Mouse (Mus musculus): ENCODE results near the gene Rgl2. TPM values are rescaled to one million over a fixed set of nuclear protein-coding genes. Genes with fewer than 3 reads are reported as not detected.

Rgl2 gene
- polyA plus RNA-seq, 1 experiment from 2014 or later, result 39.8 TPM

- ATAC-seq (ENCODE audit: insufficient number of reproducible peaks, insufficient read depth, low FRiP score, low read depth), result no peak
- Histone ChIP-seq H3K36me3 (ENCODE audit: control insufficient read depth, insufficient read depth, low read length) (0 out of 2 replicates have a peak, but pooled peaks cover 3% of the 10 kb centered on the region), H3K4me3 (ENCODE audit: low read depth, low read length) (no peak overlapping the region), H3K27me3 (ENCODE audit: control insufficient read depth, insufficient read depth, low read length) (no peaks in the 10 kb centered on the region), H3K4me1 (ENCODE audit: control insufficient read depth, insufficient read depth, low read length) (peaks cover 11% of the 10 kb centered on the region), H3K9ac (replicated peaks; ENCODE audit: low read depth, low read length) (no peak overlapping the region), H3K27ac (ENCODE audit: low read length) (no peak overlapping the region), H3K9me3 (ENCODE audit: control insufficient read depth, low read depth, low read length) (no peaks in the 10 kb centered on the region), H3K4me2 (replicated peaks; ENCODE audit: low read depth, low read length) (no peak overlapping the region)
- 79% methylated on average over 17 of the region's 17 CpGs for WGBS
Observed at GRCm38 (mm10) chr17:33926207-33926932, 3.0 kb upstream of the Rgl2 start.

- peak overlapping the region; percentile 77 for H3K9ac ChIP-seq (replicated peaks; ENCODE audit: low read depth, low read length)
- 61% methylated on average over 21 of the region's 21 CpGs for WGBS
- no peak for ATAC-seq (ENCODE audit: insufficient number of reproducible peaks, insufficient read depth, low FRiP score, low read depth)
- no peaks in the 10 kb centered on the region for H3K9me3 ChIP-seq (ENCODE audit: control insufficient read depth, low read depth, low read length)
- H3K4me1 ChIP-seq (ENCODE audit: control insufficient read depth, insufficient read depth, low read length), result peaks cover 12% of the 10 kb centered on the region
- peaks cover 4% of the 10 kb centered on the region for H3K36me3 ChIP-seq (ENCODE audit: control insufficient read depth, insufficient read depth, low read length)
- no peaks in the 10 kb centered on the region for H3K27me3 ChIP-seq (ENCODE audit: control insufficient read depth, insufficient read depth, low read length)
- no peak overlapping the region for H3K27ac ChIP-seq (ENCODE audit: low read length)
- peak overlapping the region; percentile 94 for H3K4me3 ChIP-seq (ENCODE audit: low read depth, low read length)
- H3K4me2 ChIP-seq (replicated peaks; ENCODE audit: low read depth, low read length), result peak overlapping the region; percentile 98
Observed at GRCm38 (mm10) chr17:33928251-33928947, 944 bp upstream of the Rgl2 start.

GRCm38 (mm10) chr17:33930280-33931158 is 1.2 kb downstream of the Rgl2 start:
- Histone ChIP-seq H3K4me1 (ENCODE audit: control insufficient read depth, insufficient read depth, low read length) (peaks cover 12% of the 10 kb centered on the region), H3K36me3 (ENCODE audit: control insufficient read depth, insufficient read depth, low read length) (peaks cover 7% of the 10 kb centered on the region), H3K9me3 (ENCODE audit: control insufficient read depth, low read depth, low read length) (no peaks in the 10 kb centered on the region), H3K27ac (ENCODE audit: low read length) (peak overlapping the region; percentile 95), H3K27me3 (ENCODE audit: control insufficient read depth, insufficient read depth, low read length) (no peaks in the 10 kb centered on the region), H3K4me2 (replicated peaks; ENCODE audit: low read depth, low read length) (peak overlapping the region; percentile 98), H3K4me3 (ENCODE audit: low read depth, low read length) (peak overlapping the region; percentile 94), H3K9ac (replicated peaks; ENCODE audit: low read depth, low read length) (peak overlapping the region; percentile 87)
- 0 out of 2 replicates have a peak, but pooled peaks have one; percentile 14 for ATAC-seq (ENCODE audit: insufficient number of reproducible peaks, insufficient read depth, low FRiP score, low read depth)
- WGBS, result 1% methylated on average over 44 of the region's 45 CpGs

GRCm38 (mm10) chr17:33931159-33931866 is 2.0 kb downstream of the Rgl2 start:
- H3K9me3 ChIP-seq (ENCODE audit: control insufficient read depth, low read depth, low read length), result no peaks in the 10 kb centered on the region
- H3K4me1 ChIP-seq (ENCODE audit: control insufficient read depth, insufficient read depth, low read length), result peaks cover 12% of the 10 kb centered on the region
- no peaks in the 10 kb centered on the region for H3K27me3 ChIP-seq (ENCODE audit: control insufficient read depth, insufficient read depth, low read length)
- WGBS, result 30% methylated on average over 18 of the region's 18 CpGs
- ATAC-seq (ENCODE audit: insufficient number of reproducible peaks, insufficient read depth, low FRiP score, low read depth), result no peak
- H3K4me3 ChIP-seq (ENCODE audit: low read depth, low read length), result peak overlapping the region; percentile 94
- H3K36me3 ChIP-seq (ENCODE audit: control insufficient read depth, insufficient read depth, low read length), result peaks cover 7% of the 10 kb centered on the region
- peak overlapping the region; percentile 98 for H3K4me2 ChIP-seq (replicated peaks; ENCODE audit: low read depth, low read length)
- H3K9ac ChIP-seq (replicated peaks; ENCODE audit: low read depth, low read length), result peak overlapping the region; percentile 87; the same call in 1 of the 2 replicates
- peak overlapping the region; percentile 6; the same call in 1 of the 2 replicates for H3K27ac ChIP-seq (ENCODE audit: low read length)

GRCm38 (mm10) chr17:33931947-33932346 is 2.6 kb downstream of the Rgl2 start:
- Histone ChIP-seq H3K4me2 (replicated peaks; ENCODE audit: low read depth, low read length) (no peak overlapping the region), H3K27me3 (ENCODE audit: control insufficient read depth, insufficient read depth, low read length) (no peaks in the 10 kb centered on the region), H3K9me3 (ENCODE audit: control insufficient read depth, low read depth, low read length) (no peaks in the 10 kb centered on the region), H3K4me3 (ENCODE audit: low read depth, low read length) (no peak overlapping the region), H3K27ac (ENCODE audit: low read length) (no peak overlapping the region), H3K9ac (replicated peaks; ENCODE audit: low read depth, low read length) (no peak overlapping the region), H3K36me3 (ENCODE audit: control insufficient read depth, insufficient read depth, low read length) (peaks cover 5% of the 10 kb centered on the region), H3K4me1 (ENCODE audit: control insufficient read depth, insufficient read depth, low read length) (peaks cover 12% of the 10 kb centered on the region)
- 90% methylated on average over 11 of the region's 11 CpGs for WGBS
- ATAC-seq (ENCODE audit: insufficient number of reproducible peaks, insufficient read depth, low FRiP score, low read depth), result no peak

GRCm38 (mm10) chr17:33932448-33932847 is 3.1 kb downstream of the Rgl2 start:
- Histone ChIP-seq H3K4me2 (replicated peaks; ENCODE audit: low read depth, low read length) (no peak overlapping the region), H3K27me3 (ENCODE audit: control insufficient read depth, insufficient read depth, low read length) (no peaks in the 10 kb centered on the region), H3K9me3 (ENCODE audit: control insufficient read depth, low read depth, low read length) (no peaks in the 10 kb centered on the region), H3K27ac (ENCODE audit: low read length) (no peak overlapping the region), H3K9ac (replicated peaks; ENCODE audit: low read depth, low read length) (no peak overlapping the region), H3K4me3 (ENCODE audit: low read depth, low read length) (no peak overlapping the region), H3K36me3 (ENCODE audit: control insufficient read depth, insufficient read depth, low read length) (peaks cover 7% of the 10 kb centered on the region), H3K4me1 (ENCODE audit: control insufficient read depth, insufficient read depth, low read length) (peaks cover 12% of the 10 kb centered on the region)
- WGBS, result 86% methylated on average over 14 of the region's 14 CpGs
- ATAC-seq (ENCODE audit: insufficient number of reproducible peaks, insufficient read depth, low FRiP score, low read depth), result no peak

GRCm38 (mm10) chr17:33932970-33933369 is 3.6 kb downstream of the Rgl2 start:
- H3K27ac ChIP-seq (ENCODE audit: low read length), result no peak overlapping the region
- no peak for ATAC-seq (ENCODE audit: insufficient number of reproducible peaks, insufficient read depth, low FRiP score, low read depth)
- H3K4me3 ChIP-seq (ENCODE audit: low read depth, low read length), result no peak overlapping the region
- H3K27me3 ChIP-seq (ENCODE audit: control insufficient read depth, insufficient read depth, low read length), result no peaks in the 10 kb centered on the region
- H3K9ac ChIP-seq (replicated peaks; ENCODE audit: low read depth, low read length), result no peak overlapping the region
- H3K36me3 ChIP-seq (ENCODE audit: control insufficient read depth, insufficient read depth, low read length), result peaks cover 7% of the 10 kb centered on the region
- 93% methylated on average over 15 of the region's 15 CpGs for WGBS
- no peak overlapping the region for H3K4me2 ChIP-seq (replicated peaks; ENCODE audit: low read depth, low read length)
- peaks cover 12% of the 10 kb centered on the region for H3K4me1 ChIP-seq (ENCODE audit: control insufficient read depth, insufficient read depth, low read length)
- H3K9me3 ChIP-seq (ENCODE audit: control insufficient read depth, low read depth, low read length), result no peaks in the 10 kb centered on the region
